Mouse (Mus musculus) stomach, postnatal 0 days (tissue): ENCODE data around the gene Dis3l2. TPM values are rescaled to one million over a fixed set of nuclear protein-coding genes. Genes with fewer than 3 reads are reported as not detected.

Experiments used
- ATAC-seq: fragments of 200-750 bp; cut with Nextera tagmentation; 2 replicates; pipeline ENCODE4 v1.8.0; 2017; ENCODE audit not compliant: low FRiP score, low TSS enrichment
- DNase-seq: peaks from one replicate; pipeline ENCODE4 v3.0.0-alpha.2; 2016; ENCODE audit warnings: low spot score
- H3K27ac ChIP-seq: fragments of 300-500 bp; sonication (generic); replicated peaks from 2 replicates; pipeline ENCODE4 v1.5.1; 2014; ENCODE audit warnings: mild to moderate bottlenecking, control low read depth
- H3K27me3 ChIP-seq: fragments of 300-500 bp; sonication (generic); 2 replicates; pipeline ENCODE4 v1.6.1; 2014; ENCODE audit warnings: low read length; ENCODE audit not compliant: control insufficient read depth, insufficient read depth
- H3K36me3 ChIP-seq: fragments of 300-500 bp; sonication (generic); 2 replicates; pipeline ENCODE4 v1.6.1; 2014; ENCODE audit warnings: low read length, mixed read lengths; ENCODE audit not compliant: control insufficient read depth, insufficient read depth
- H3K4me1 ChIP-seq: fragments of 300-500 bp; sonication (generic); replicated peaks from 2 replicates; pipeline ENCODE4 v1.6.1; 2014; ENCODE audit warnings: antibody characterized with exemption; ENCODE audit not compliant: control insufficient read depth, insufficient read depth
- H3K4me2 ChIP-seq: fragments of 300-500 bp; sonication (generic); replicated peaks from 2 replicates; pipeline ENCODE4 v1.6.1; 2014; ENCODE audit warnings: low read depth, mild to moderate bottlenecking, control low read depth, moderate library complexity
- H3K4me3 ChIP-seq: fragments of 300-500 bp; sonication (generic); 2 replicates; pipeline ENCODE4 v1.5.1; 2014; ENCODE audit warnings: low read depth, low read length, control low read depth
- H3K9ac ChIP-seq: fragments of 300-500 bp; sonication (generic); 2 replicates; pipeline ENCODE4 v1.6.1; 2014; ENCODE audit warnings: mild to moderate bottlenecking, low read length, control low read depth, mixed read lengths
- H3K9me3 ChIP-seq: fragments of 300-500 bp; sonication (generic); 2 replicates; pipeline ENCODE4 v1.6.1; 2016; ENCODE audit warnings: low read length; ENCODE audit not compliant: control insufficient read depth
- CTCF ChIP-seq: IDR thresholded peaks from 2 replicates; pipeline ENCODE4 v1.5.1; 2016; ENCODE audit warnings: antibody characterized with exemption, low read depth, mild to moderate bottlenecking, moderate library complexity
- EP300 ChIP-seq: optimal IDR thresholded peaks from 2 replicates; pipeline ENCODE3; 2016; ENCODE audit warnings: antibody characterized with exemption
- WGBS: fragments of 180-500 bp; shearing (Covaris S2); extraction: QIAGEN DNeasy Blood & Tissue Kit; methylation state at CpG from one replicate; pipeline ENCODE4 v1.1.7; 2014; 5-methylcytosine and 5-hydroxymethylcytosine counted together
- polyA plus RNA-seq: library from polyadenylated mRNA; unstranded; fragments of >200 nt; fragmentation: Nextera tagmentation; extraction: Ambion mirVana; gene quantifications from 2 replicates; pipeline ENCODE4 v1.2.1, GENCODE M21; 2015

The Dis3l2 gene
- polyA plus RNA-seq, 1 experiment from 2014 or later: 12.3 TPM

- Histone ChIP-seq H3K4me3 (no peak overlapping the region), H3K9me3 (no peaks in the 10 kb centered on the region), H3K27me3 (no peaks in the 10 kb centered on the region), H3K4me1 (no peaks in the 10 kb centered on the region), H3K27ac (no peak overlapping the region), H3K36me3 (no peaks in the 10 kb centered on the region), H3K9ac (no peak overlapping the region), H3K4me2 (no peak overlapping the region)
- TF ChIP-seq CTCF (no peak), EP300 (no peak)
- no peak for ATAC-seq
- WGBS: 93% methylated on average over 1 of the region's 1 CpGs
- no peak for DNase-seq
Observed at GRCm38 (mm10) chr1:86736414-86736813, 32.8 kb downstream of the Dis3l2 start.

GRCm38 (mm10) chr1:86742896-86743295, 39.3 kb downstream of the Dis3l2 start:
- H3K27me3 ChIP-seq: no peaks in the 10 kb centered on the region
- DNase-seq (no peak), ATAC-seq (no peak)
- no peaks in the 10 kb centered on the region; the same call in 1 of the 2 replicates for H3K36me3 ChIP-seq
- H3K9me3 ChIP-seq: no peaks in the 10 kb centered on the region
- WGBS: 50% methylated on average over 3 of the region's 3 CpGs
- no peaks in the 10 kb centered on the region for H3K4me1 ChIP-seq
- no peak overlapping the region for H3K4me3 ChIP-seq
- TF ChIP-seq EP300 (no peak), CTCF (no peak)
- H3K4me2 ChIP-seq: no peak overlapping the region
- H3K9ac ChIP-seq: no peak overlapping the region
- no peak overlapping the region for H3K27ac ChIP-seq

- H3K27ac ChIP-seq: no peak overlapping the region
- TF ChIP-seq CTCF: no peak
- no peak for TF ChIP-seq EP300
- DNase-seq (no peak), ATAC-seq (no peak)
- H3K9me3 ChIP-seq: no peaks in the 10 kb centered on the region
- WGBS: 90% methylated on average over 2 of the region's 2 CpGs
- H3K9ac ChIP-seq: no peak overlapping the region
- no peaks in the 10 kb centered on the region for H3K4me1 ChIP-seq
- H3K27me3 ChIP-seq: no peaks in the 10 kb centered on the region
- H3K4me3 ChIP-seq: no peak overlapping the region
- no peak overlapping the region for H3K4me2 ChIP-seq
- no peaks in the 10 kb centered on the region; the same call in 1 of the 2 replicates for H3K36me3 ChIP-seq
Observed at GRCm38 (mm10) chr1:86747034-86747433, 43.4 kb downstream of the Dis3l2 start.

GRCm38 (mm10) chr1:86750094-86750493, 46.5 kb downstream of the Dis3l2 start:
- Histone ChIP-seq H3K4me3 (no peak overlapping the region), H3K27ac (no peak overlapping the region), H3K27me3 (no peaks in the 10 kb centered on the region), H3K4me2 (no peak overlapping the region), H3K36me3 (no peaks in the 10 kb centered on the region; the same call in 1 of the 2 replicates), H3K4me1 (no peaks in the 10 kb centered on the region), H3K9me3 (no peaks in the 10 kb centered on the region), H3K9ac (no peak overlapping the region)
- WGBS: 77% methylated on average over 3 of the region's 3 CpGs
- DNase-seq (no peak), ATAC-seq (no peak)
- TF ChIP-seq EP300 (no peak), CTCF (no peak)

- Histone ChIP-seq H3K4me1 (no peaks in the 10 kb centered on the region), H3K9ac (no peak overlapping the region), H3K27me3 (no peaks in the 10 kb centered on the region), H3K4me3 (no peak overlapping the region), H3K4me2 (no peak overlapping the region), H3K9me3 (no peaks in the 10 kb centered on the region), H3K27ac (no peak overlapping the region), H3K36me3 (no peaks in the 10 kb centered on the region)
- TF ChIP-seq CTCF (no peak), EP300 (no peak)
- ATAC-seq: no peak
- WGBS: 64% methylated on average over 8 of the region's 8 CpGs
- DNase-seq: no peak
Observed at GRCm38 (mm10) chr1:86753416-86753815, 49.8 kb downstream of the Dis3l2 start.

GRCm38 (mm10) chr1:86754335-86754734, 50.7 kb downstream of the Dis3l2 start:
- Histone ChIP-seq H3K27ac (no peak overlapping the region), H3K36me3 (no peaks in the 10 kb centered on the region), H3K4me2 (no peak overlapping the region), H3K27me3 (no peaks in the 10 kb centered on the region), H3K4me3 (no peak overlapping the region), H3K4me1 (no peaks in the 10 kb centered on the region), H3K9ac (no peak overlapping the region), H3K9me3 (no peaks in the 10 kb centered on the region)
- ATAC-seq (no peak), DNase-seq (no peak)
- 54% methylated on average over 3 of the region's 3 CpGs for WGBS
- TF ChIP-seq EP300 (no peak), CTCF (no peak)
